18 mouse cellular contexts compared by ENCODE assay signal in genomic region chr1:86232631-86233030, GRCm38 (mm10).
DNase-seq lines count a peak whose midpoint lies in the region; ATAC-seq and TF ChIP-seq lines count a peak whose summit lies in the region.
"Had no signal": no experiment of that assay in that cellular context is flagged by ENCODE, and none has a peak within 500 bp of the region (broad histone marks: within the 10 kb centered on the region; RNA-seq: fewer than 3 reads in every experiment).

No protein-coding gene starts in this region.

- TF ChIP-seq POLR2A in heart, adult 2 months (IDR thresholded peaks at IDR 0.05; ENCODE audit: insufficient read depth, low read depth, low read length) = no peak

- intact Hi-C loops in heart, adult 2 months (cut with DNase I) = no loop called here

- TF ChIP-seq CTCF in heart, adult 2 months (IDR thresholded peaks at IDR 0.05) = no peak
- TF ChIP-seq CTCF in heart, postnatal 0 days (IDR thresholded peaks at IDR 0.05; ENCODE audit: low read depth) = no peak
- no peak for TF ChIP-seq CTCF in kidney, postnatal 0 days (IDR thresholded peaks at IDR 0.05; ENCODE audit: low read depth)

- 84% methylated on average over 5 of the region's 5 CpGs for WGBS in embryonic facial prominence, embryonic 13.5 days
- 86% methylated on average over 5 of the region's 5 CpGs for WGBS in embryonic facial prominence, embryonic 10.5 days
- WGBS in heart, embryonic 13.5 days = 40% methylated on average over 5 of the region's 5 CpGs
- 75% methylated on average over 5 of the region's 5 CpGs for WGBS in heart, adult 2 months
- WGBS in heart, postnatal 0 days = 39% methylated on average over 5 of the region's 5 CpGs
- 67% methylated on average over 5 of the region's 5 CpGs for WGBS in kidney, postnatal 0 days

- no peaks in the 10 kb centered on the region for H3K9me3 ChIP-seq in embryonic facial prominence, embryonic 13.5 days
- H3K9me3 ChIP-seq in embryonic facial prominence, embryonic 10.5 days = no peaks in the 10 kb centered on the region
- H3K9me3 ChIP-seq in heart, embryonic 13.5 days = no peaks in the 10 kb centered on the region
- H3K9me3 ChIP-seq in heart, postnatal 0 days (replicated peaks; ENCODE audit: control insufficient read depth, low read length) = no peaks in the 10 kb centered on the region
- no peaks in the 10 kb centered on the region for H3K9me3 ChIP-seq in kidney, postnatal 0 days (replicated peaks; ENCODE audit: low read length)
- H3K9me3 ChIP-seq: forebrain, embryonic 15.5 days had no signal

- no peaks in the 10 kb centered on the region for H3K36me3 ChIP-seq in embryonic facial prominence, embryonic 13.5 days
- 0 out of 2 replicates have a peak, but pooled peaks cover 3% of the 10 kb centered on the region for H3K36me3 ChIP-seq in embryonic facial prominence, embryonic 10.5 days (replicated peaks)
- H3K36me3 ChIP-seq in heart, embryonic 13.5 days = no peaks in the 10 kb centered on the region
- H3K36me3 ChIP-seq in heart, adult 2 months (ENCODE audit: control insufficient read depth, insufficient read depth, low read length) = no peaks in the 10 kb centered on the region
- no peaks in the 10 kb centered on the region for H3K36me3 ChIP-seq in heart, postnatal 0 days (replicated peaks; ENCODE audit: control insufficient read depth, insufficient read depth, low read length)
- no peaks in the 10 kb centered on the region for H3K36me3 ChIP-seq in kidney, postnatal 0 days (ENCODE audit: insufficient read depth, low read length)
- H3K36me3 ChIP-seq: forebrain, embryonic 15.5 days had no signal

- no peak overlapping the region for H3K4me2 ChIP-seq in embryonic facial prominence, embryonic 13.5 days
- no peak overlapping the region for H3K4me2 ChIP-seq in heart, embryonic 13.5 days
- H3K4me2 ChIP-seq in heart, postnatal 0 days (ENCODE audit: low read depth, low read length) = no peak overlapping the region
- no peak overlapping the region for H3K4me2 ChIP-seq in kidney, postnatal 0 days (ENCODE audit: low read length)
- H3K4me2 ChIP-seq: forebrain, embryonic 15.5 days had no signal

- 0 out of 2 replicates have a peak overlapping the region, but pooled peaks have one; percentile 6 for H3K9ac ChIP-seq in embryonic facial prominence, embryonic 13.5 days
- no peak overlapping the region for H3K9ac ChIP-seq in heart, embryonic 13.5 days
- H3K9ac ChIP-seq in heart, adult 2 months (ENCODE audit: low read depth, low read length) = no peak overlapping the region
- no peak overlapping the region for H3K9ac ChIP-seq in heart, postnatal 0 days (replicated peaks; ENCODE audit: low read depth, low read length)
- H3K9ac ChIP-seq in kidney, postnatal 0 days (ENCODE audit: low read depth, low read length) = no peak overlapping the region
- H3K9ac ChIP-seq: forebrain, embryonic 15.5 days had no signal

- no peaks in the 10 kb centered on the region for H3K27me3 ChIP-seq in embryonic facial prominence, embryonic 13.5 days
- H3K27me3 ChIP-seq in embryonic facial prominence, embryonic 10.5 days (replicated peaks; ENCODE audit: low read depth, poor library complexity, severe bottlenecking) = no peaks in the 10 kb centered on the region
- no peaks in the 10 kb centered on the region for H3K27me3 ChIP-seq in heart, embryonic 13.5 days (replicated peaks)
- no peaks in the 10 kb centered on the region for H3K27me3 ChIP-seq in heart, adult 2 months (ENCODE audit: control insufficient read depth, insufficient read depth, low read length)
- no peaks in the 10 kb centered on the region for H3K27me3 ChIP-seq in heart, postnatal 0 days (ENCODE audit: control insufficient read depth, insufficient read depth, low read length)
- H3K27me3 ChIP-seq in kidney, postnatal 0 days (ENCODE audit: insufficient read depth, low read length) = no peaks in the 10 kb centered on the region
- H3K27me3 ChIP-seq: forebrain, embryonic 15.5 days had no signal

- no peak for ATAC-seq in embryonic facial prominence, embryonic 13.5 days (ENCODE audit: insufficient number of reproducible peaks, insufficient read depth, low FRiP score, low TSS enrichment, low read depth)
- ATAC-seq in heart, embryonic 13.5 days (ENCODE audit: extremely low read depth, insufficient number of reproducible peaks, low FRiP score, low TSS enrichment) = peak; percentile 44; the same call in 1 of the 2 replicates
- peak; percentile 78 for ATAC-seq in heart, postnatal 0 days (ENCODE audit: insufficient read depth, low read depth)
- no peak for ATAC-seq in kidney, postnatal 0 days (replicated peaks; ENCODE audit: low FRiP score, low read depth)
- ATAC-seq: CD4-positive, CD25-positive, alpha-beta regulatory T cell, adult 4 months; forebrain, embryonic 15.5 days; hindbrain, postnatal 0 days had no signal

- peaks cover 12% of the 10 kb centered on the region; the same call in 1 of the 2 replicates for H3K4me1 ChIP-seq in embryonic facial prominence, embryonic 13.5 days
- peaks cover 20% of the 10 kb centered on the region for H3K4me1 ChIP-seq in embryonic facial prominence, embryonic 10.5 days
- peaks cover 36% of the 10 kb centered on the region for H3K4me1 ChIP-seq in heart, embryonic 13.5 days
- no peaks in the 10 kb centered on the region for H3K4me1 ChIP-seq in heart, adult 2 months (ENCODE audit: control insufficient read depth, insufficient read depth, low read length)
- no peaks in the 10 kb centered on the region for H3K4me1 ChIP-seq in heart, postnatal 0 days (ENCODE audit: control insufficient read depth, insufficient read depth)
- no peaks in the 10 kb centered on the region for H3K4me1 ChIP-seq in kidney, postnatal 0 days (replicated peaks; ENCODE audit: insufficient read depth, low read length)
- H3K4me1 ChIP-seq: forebrain, embryonic 15.5 days had no signal

- DNase-seq in embryonic facial prominence, embryonic 10.5 days (ENCODE audit: low spot score) = no peak
- no peak for DNase-seq in heart, adult 2 months
- peak; percentile 23 for DNase-seq in heart, postnatal 0 days (ENCODE audit: low spot score)
- no peak for DNase-seq in heart, adult 11 months
- no peak for DNase-seq in kidney, postnatal 0 days (ENCODE audit: low spot score)
- DNase-seq in kidney, postnatal 14 days = no peak
- DNase-seq: adrenal gland, adult 8-10 months; adrenal gland, postnatal 36 days; B cell, adult 2 months; cerebellum, adult 2 months; cerebellum, postnatal 10 days; gastrocnemius, postnatal 36 days; kidney, adult 18-20 months had no signal

- no peak overlapping the region for H3K4me3 ChIP-seq in embryonic facial prominence, embryonic 13.5 days
- no peak overlapping the region for H3K4me3 ChIP-seq in embryonic facial prominence, embryonic 10.5 days
- H3K4me3 ChIP-seq in heart, embryonic 13.5 days = no peak overlapping the region
- H3K4me3 ChIP-seq in heart, adult 2 months = no peak overlapping the region
- H3K4me3 ChIP-seq in heart, postnatal 0 days (ENCODE audit: low read depth, low read length) = no peak overlapping the region
- H3K4me3 ChIP-seq in kidney, postnatal 0 days (replicated peaks; ENCODE audit: low read depth, low read length) = no peak overlapping the region
- H3K4me3 ChIP-seq: forebrain, embryonic 15.5 days had no signal

- no peak for TF ChIP-seq EP300 in heart, adult 2 months (IDR thresholded peaks at IDR 0.05; ENCODE audit: insufficient read depth, low read depth, low read length)
- no peak for TF ChIP-seq EP300 in heart, postnatal 0 days (IDR thresholded peaks at IDR 0.05; ENCODE audit: low read depth)

- no peaks in the 10 kb centered on the region for H3K79me2 ChIP-seq in heart, adult 2 months (replicated peaks; ENCODE audit: control insufficient read depth, insufficient read depth, low read length)

- no peak overlapping the region for H3K27ac ChIP-seq in embryonic facial prominence, embryonic 13.5 days
- no peak overlapping the region for H3K27ac ChIP-seq in embryonic facial prominence, embryonic 10.5 days (replicated peaks)
- peak overlapping the region; percentile 51 for H3K27ac ChIP-seq in heart, embryonic 13.5 days (replicated peaks)
- H3K27ac ChIP-seq in heart, adult 2 months = no peak overlapping the region
- no peak overlapping the region for H3K27ac ChIP-seq in heart, postnatal 0 days (ENCODE audit: low read depth)
- peak overlapping the region; percentile 19; the same call in 1 of the 2 replicates for H3K27ac ChIP-seq in kidney, postnatal 0 days
- H3K27ac ChIP-seq: forebrain, embryonic 15.5 days; hindbrain, postnatal 0 days had no signal

Comparison
In these comparisons a context has a peak if more than half of its experiments do, and no peak if none do; other contexts are left out.
1. H3K27ac ChIP-seq: peak in heart, embryonic 13.5 days (single experiment) and kidney, postnatal 0 days (single experiment); none in embryonic facial prominence, embryonic 13.5 days (single experiment), embryonic facial prominence, embryonic 10.5 days (single experiment), heart, adult 2 months (single experiment) and heart, postnatal 0 days (single experiment).
2. ATAC-seq: peak in heart, embryonic 13.5 days (single experiment) and heart, postnatal 0 days (single experiment); none in embryonic facial prominence, embryonic 13.5 days (single experiment) and kidney, postnatal 0 days (single experiment).